Mouse (Mus musculus) erythroblast, embryonic 14.5 days (primary cell): ENCODE measurements around the gene Ppp1r12b. TPM values are rescaled to one million over a fixed set of nuclear protein-coding genes. Genes with fewer than 3 reads are reported as not detected.
A peak's percentile ranks its signal among the peaks of the same experiment; 100 is the strongest.

Experiments used
- H3K27me3 ChIP-seq: 2 replicates; pipeline ENCODE4 v1.6.1; 2012; ENCODE audit warnings: inconsistent platforms; ENCODE audit not compliant: control insufficient read depth
- H3K36me3 ChIP-seq: 2 replicates; pipeline ENCODE4 v1.6.1; 2012; ENCODE audit warnings: mild to moderate bottlenecking, inconsistent platforms; ENCODE audit not compliant: control insufficient read depth
- H3K4me1 ChIP-seq: 2 replicates; pipeline ENCODE4 v1.6.1; 2012; ENCODE audit warnings: inconsistent platforms; ENCODE audit not compliant: control insufficient read depth
- H3K4me3 ChIP-seq: replicated peaks from 2 replicates; pipeline ENCODE3; 2012; ENCODE audit warnings: moderate library complexity, mild to moderate bottlenecking, inconsistent platforms
- H3K9me3 ChIP-seq: 2 replicates; pipeline ENCODE4 v1.6.1; 2012; ENCODE audit warnings: low read length, inconsistent platforms, mixed read lengths; ENCODE audit not compliant: control insufficient read depth
- GATA1 ChIP-seq: IDR thresholded peaks from 2 replicates; pipeline ENCODE4 v1.6.1; 2012; ENCODE audit warnings: low read length, inconsistent platforms, mixed read lengths
- TAL1 ChIP-seq: IDR thresholded peaks from 3 replicates; pipeline ENCODE4 v1.6.1; 2012; ENCODE audit warnings: low read length, inconsistent platforms, mixed read lengths
- polyA plus RNA-seq: library from polyadenylated mRNA; stranded (reverse); fragments of >175 nt; gene quantifications from 2 replicates; pipeline ENCODE4 v1.2.3, GENCODE M21; 2012

The Ppp1r12b gene
- 0.11 and 0.12 TPM in 2 replicates for polyA plus RNA-seq

DNA sequence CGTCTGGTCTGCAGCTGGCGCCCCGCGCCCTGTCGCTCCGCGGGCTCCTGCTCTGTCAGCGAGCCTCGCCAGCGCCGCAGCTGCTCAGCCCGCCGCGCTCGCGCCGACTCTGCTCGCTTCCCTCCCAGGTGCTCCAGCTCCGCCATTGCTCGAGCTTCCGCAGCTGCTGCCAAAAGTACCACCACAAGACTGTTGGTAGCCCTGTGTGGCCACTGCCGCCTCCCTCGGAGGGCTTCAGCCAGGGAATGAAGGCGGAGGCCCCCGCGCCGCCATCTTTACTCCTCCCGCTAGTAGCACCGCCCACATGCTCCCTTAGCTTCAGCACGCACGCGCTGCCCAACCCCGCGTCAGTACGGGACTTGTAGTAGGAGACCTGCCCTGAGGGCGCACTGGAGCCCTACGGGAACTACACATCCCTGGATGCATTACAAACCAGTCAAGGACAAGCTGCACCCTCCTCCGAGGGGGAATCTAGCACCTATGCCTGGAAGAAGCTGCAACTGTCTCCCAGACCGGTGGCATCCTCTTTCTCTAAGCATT, at the start of gene Ppp1r12b:
Gene Ppp1r12b, minus strand, starts transcription at position 306 of the 540 bp plus-strand sequence.
- Histone ChIP-seq H3K4me1 (peaks cover 27% of the 10 kb centered on the region), H3K36me3 (peaks cover 7% of the 10 kb centered on the region), H3K4me3 (peak within 1 kb of the TSS; percentile 83), H3K9me3 (no peaks in the 10 kb centered on the region), H3K27me3 (no peaks in the 10 kb centered on the region)
- TF ChIP-seq GATA1 = no peak
- no peak for TF ChIP-seq TAL1

GRCm38 (mm10) chr1:135003346-135003745, 47.6 kb upstream of the Ppp1r12b start:
- no peak overlapping the region for H3K4me3 ChIP-seq
- H3K4me1 ChIP-seq = no peaks in the 10 kb centered on the region
- H3K36me3 ChIP-seq = no peaks in the 10 kb centered on the region
- H3K9me3 ChIP-seq = no peaks in the 10 kb centered on the region
- TF ChIP-seq TAL1 = no peak
- TF ChIP-seq GATA1 = no peak
- H3K27me3 ChIP-seq = no peaks in the 10 kb centered on the region

DNA sequence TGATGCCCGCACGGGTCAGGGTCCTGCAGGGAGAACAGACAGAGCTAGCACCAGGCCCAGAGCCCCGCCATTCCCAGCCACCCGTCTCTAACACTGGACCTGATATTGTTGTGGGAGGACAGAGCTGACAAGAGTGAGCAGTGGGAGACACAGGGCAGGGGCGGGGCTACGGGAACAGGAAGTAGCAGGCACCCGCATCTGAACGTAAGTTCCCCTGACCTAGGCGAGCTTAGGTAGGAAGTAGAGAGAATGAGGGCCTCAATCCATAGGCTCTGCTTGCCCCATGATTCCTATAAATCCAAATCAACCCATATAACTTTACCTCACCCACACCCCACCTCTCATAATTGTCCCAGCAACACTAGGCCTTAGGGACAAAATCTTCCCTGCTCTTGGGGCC, 44.8 kb upstream of the Ppp1r12b start:
- Histone ChIP-seq H3K27me3 (no peaks in the 10 kb centered on the region), H3K4me1 (no peaks in the 10 kb centered on the region), H3K9me3 (no peaks in the 10 kb centered on the region), H3K4me3 (no peak overlapping the region), H3K36me3 (no peaks in the 10 kb centered on the region)
- no peak for TF ChIP-seq TAL1
- no peak for TF ChIP-seq GATA1

DNA sequence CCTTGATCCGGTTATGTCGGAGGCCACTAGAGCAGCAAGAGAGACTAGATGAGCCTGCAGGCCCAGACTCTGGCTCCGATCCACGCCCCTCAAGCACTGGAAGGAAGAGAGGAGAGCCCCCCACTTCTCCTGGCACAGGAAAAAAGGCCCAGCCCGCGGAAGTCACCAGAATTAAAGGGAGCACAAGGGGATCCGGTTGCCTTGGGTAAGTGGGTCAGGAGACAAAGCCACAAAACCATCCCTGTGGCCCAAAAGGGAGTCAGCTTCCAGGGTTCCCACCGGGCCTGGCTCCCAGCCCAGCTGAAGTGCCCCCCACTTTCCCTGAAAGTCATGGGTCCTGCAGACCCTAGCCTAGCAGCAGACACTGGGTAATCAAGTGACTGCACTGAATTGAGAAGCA, 42.5 kb upstream of the Ppp1r12b start:
- no peak for TF ChIP-seq GATA1
- no peak for TF ChIP-seq TAL1
- Histone ChIP-seq H3K27me3 (no peaks in the 10 kb centered on the region; the same call in 1 of the 2 replicates), H3K36me3 (no peaks in the 10 kb centered on the region), H3K9me3 (no peaks in the 10 kb centered on the region), H3K4me3 (no peak overlapping the region), H3K4me1 (no peaks in the 10 kb centered on the region)

GRCm38 (mm10) chr1:134997568-134997967, 41.8 kb upstream of the Ppp1r12b start:
- TF ChIP-seq GATA1 = no peak
- TF ChIP-seq TAL1 = no peak
- H3K9me3 ChIP-seq = no peaks in the 10 kb centered on the region

DNA sequence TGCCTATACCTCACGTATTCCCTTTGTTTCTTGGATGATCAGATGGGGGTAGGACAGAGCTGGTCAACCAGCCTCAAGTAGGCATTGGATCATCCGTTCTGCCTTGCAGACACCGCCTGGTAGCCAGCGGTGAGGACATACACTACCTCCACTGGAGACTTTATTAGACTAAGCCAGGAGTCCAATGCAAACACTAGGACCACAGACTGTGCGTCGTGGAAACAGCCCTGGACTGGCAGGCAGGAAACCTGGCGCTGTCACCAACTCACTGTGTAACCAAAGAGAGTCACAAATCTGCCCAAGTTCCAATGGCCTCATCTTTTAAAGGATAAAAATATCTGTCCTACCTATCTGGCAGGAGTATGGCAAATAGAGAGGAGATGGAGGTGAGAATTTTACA, 40.7 kb upstream of the Ppp1r12b start:
- H3K36me3 ChIP-seq = no peaks in the 10 kb centered on the region
- no peaks in the 10 kb centered on the region for H3K9me3 ChIP-seq
- no peaks in the 10 kb centered on the region; the same call in 1 of the 2 replicates for H3K27me3 ChIP-seq
- H3K4me3 ChIP-seq = no peak overlapping the region
- TF ChIP-seq GATA1 = no peak
- no peak for TF ChIP-seq TAL1
- no peaks in the 10 kb centered on the region for H3K4me1 ChIP-seq

More at GRCm38 (mm10) chr1:134997568-134997967, 41.8 kb upstream of the Ppp1r12b start:
- Histone ChIP-seq H3K36me3 (no peaks in the 10 kb centered on the region), H3K4me3 (no peak overlapping the region), H3K27me3 (no peaks in the 10 kb centered on the region; the same call in 1 of the 2 replicates), H3K4me1 (no peaks in the 10 kb centered on the region)

- H3K36me3 ChIP-seq = no peaks in the 10 kb centered on the region
- no peaks in the 10 kb centered on the region for H3K9me3 ChIP-seq
- no peak overlapping the region for H3K4me3 ChIP-seq
- TF ChIP-seq TAL1 (no peak), GATA1 (no peak)
- H3K27me3 ChIP-seq = no peaks in the 10 kb centered on the region; the same call in 1 of the 2 replicates
- H3K4me1 ChIP-seq = no peaks in the 10 kb centered on the region
Observed at GRCm38 (mm10) chr1:134995954-134996353, 40.2 kb upstream of the Ppp1r12b start.

- TF ChIP-seq GATA1 (no peak), TAL1 (no peak)
- Histone ChIP-seq H3K36me3 (no peaks in the 10 kb centered on the region), H3K9me3 (no peaks in the 10 kb centered on the region), H3K4me3 (no peak overlapping the region), H3K27me3 (peaks cover 3% of the 10 kb centered on the region; the same call in 1 of the 2 replicates), H3K4me1 (no peaks in the 10 kb centered on the region)
Observed at GRCm38 (mm10) chr1:134995437-134995836, 39.7 kb upstream of the Ppp1r12b start.

DNA sequence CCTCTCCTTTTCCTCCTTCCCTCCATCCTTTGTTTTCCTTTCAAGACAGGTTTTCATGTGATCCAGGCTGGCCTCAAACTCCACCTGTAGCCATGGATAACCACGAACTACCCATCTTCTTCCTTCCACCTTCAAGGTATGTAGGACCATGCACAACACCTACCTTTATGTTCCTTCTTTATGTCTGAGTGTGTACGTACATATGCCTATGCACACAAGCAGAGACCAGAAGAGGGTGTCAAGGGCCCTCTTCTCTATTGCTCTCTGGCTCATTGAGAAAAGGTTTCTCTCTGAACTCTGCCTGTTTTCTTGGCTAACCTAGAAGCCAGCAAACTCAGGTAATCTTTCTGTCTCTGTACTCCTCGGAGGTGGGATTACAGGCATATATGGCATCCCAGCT, 39.0 kb upstream of the Ppp1r12b start:
- Histone ChIP-seq H3K27me3 (peaks cover 9% of the 10 kb centered on the region), H3K36me3 (no peaks in the 10 kb centered on the region), H3K9me3 (no peaks in the 10 kb centered on the region), H3K4me3 (no peak overlapping the region), H3K4me1 (no peaks in the 10 kb centered on the region)
- TF ChIP-seq GATA1 (no peak), TAL1 (no peak)

- H3K9me3 ChIP-seq = no peaks in the 10 kb centered on the region
- H3K4me3 ChIP-seq = no peak overlapping the region
- peaks cover 8% of the 10 kb centered on the region for H3K4me1 ChIP-seq
- no peak for TF ChIP-seq GATA1
- no peak for TF ChIP-seq TAL1
- peaks cover 33% of the 10 kb centered on the region for H3K27me3 ChIP-seq
- no peaks in the 10 kb centered on the region for H3K36me3 ChIP-seq
Observed at GRCm38 (mm10) chr1:134992046-134992645, 36.4 kb upstream of the Ppp1r12b start.
